Mouse (Mus musculus): ENCODE data around the gene Cisd1.

GRCm38 (mm10) chr10:71361836-71362562 lies 17.2 kb upstream of the Cisd1 start:
- TF ChIP-seq POLR2A (IDR thresholded peaks at IDR 0.05; ENCODE audit: low read depth, low read length), result no peak
- TF ChIP-seq CTCF (conservative IDR thresholded peaks at IDR 0.05 in 1 of 2, IDR thresholded peaks at IDR 0.05 in 1 of 2; ENCODE audit: low read depth in 2 of 2, low read length in 2 of 2), result no peak

Measured in CH12.LX (cell line).